Mouse (Mus musculus): ENCODE results near the gene Hist1h2ae.
"Not testable (repeated sequence)": the region's sequence is repeated elsewhere in the genome, so short reads cannot be mapped to it uniquely, and the experiment has no call there.

GRCm38 (mm10) chr13:23561531-23561882, 9.5 kb downstream of the Hist1h2ae start:
- TF ChIP-seq CTCF (IDR thresholded peaks at IDR 0.05; ENCODE audit: extremely low read depth, insufficient read length, insufficient replicate concordance, low read depth, low read length); POLR2A (IDR thresholded peaks at IDR 0.05; ENCODE audit: low read depth, low read length): not testable (repeated sequence)

Measured in small intestine, adult 2 months (tissue).